Mouse (Mus musculus) midbrain, embryonic 13.5 days (tissue): ENCODE data around the gene Zmat3. TPM values are rescaled to one million over a fixed set of nuclear protein-coding genes. Genes with fewer than 3 reads are reported as not detected.
A peak's percentile ranks its signal among the peaks of the same experiment; 100 is the strongest.

ENCODE experiments used
- ATAC-seq: fragments of 200-750 bp; cut with Nextera tagmentation; 2 replicates; pipeline ENCODE4 v1.8.0; 2017; ENCODE audit warnings: mild to moderate bottlenecking, moderate TSS enrichment, moderate library complexity
- H3K27ac ChIP-seq: fragments of 300-500 bp; sonication (generic); 2 replicates; pipeline ENCODE4 v1.5.1; 2015; ENCODE audit warnings: inconsistent platforms, mild to moderate bottlenecking, moderate library complexity
- H3K27me3 ChIP-seq: fragments of 300-500 bp; sonication (generic); 2 replicates; pipeline ENCODE4 v1.6.1; 2015; ENCODE audit warnings: mild to moderate bottlenecking, inconsistent platforms
- H3K36me3 ChIP-seq: fragments of 300-500 bp; sonication (generic); 2 replicates; pipeline ENCODE4 v1.6.1; 2015; ENCODE audit warnings: mild to moderate bottlenecking, inconsistent platforms
- H3K4me1 ChIP-seq: fragments of 300-500 bp; sonication (generic); replicated peaks from 2 replicates; pipeline ENCODE4 v1.6.1; 2015; ENCODE audit warnings: inconsistent platforms
- H3K4me2 ChIP-seq: fragments of 300-500 bp; sonication (generic); replicated peaks from 2 replicates; pipeline ENCODE4 v1.6.1; 2015; ENCODE audit warnings: moderate library complexity, mild to moderate bottlenecking, inconsistent platforms
- H3K4me3 ChIP-seq: fragments of 300-500 bp; sonication (generic); replicated peaks from 2 replicates; pipeline ENCODE4 v1.5.1; 2015; ENCODE audit warnings: mild to moderate bottlenecking, inconsistent platforms
- H3K9ac ChIP-seq: fragments of 300-500 bp; sonication (generic); replicated peaks from 2 replicates; pipeline ENCODE4 v1.6.1; 2015; ENCODE audit warnings: mild to moderate bottlenecking, inconsistent platforms
- H3K9me3 ChIP-seq: fragments of 300-500 bp; sonication (generic); 2 replicates; pipeline ENCODE4 v1.6.1; 2016; ENCODE audit warnings: mild to moderate bottlenecking, inconsistent platforms
- WGBS: fragments of 180-500 bp; shearing (Covaris S2); methylation state at CpG from one replicate; pipeline ENCODE4 v1.1.7; 2015; 5-methylcytosine and 5-hydroxymethylcytosine counted together
- polyA plus RNA-seq: library from polyadenylated mRNA; unstranded; fragments of >200 nt; fragmentation: Nextera tagmentation; extraction: Ambion mirVana; gene quantifications from 2 replicates; pipeline ENCODE4 v1.2.1, GENCODE M21; 2015

Gene Zmat3
- polyA plus RNA-seq, 1 experiment from 2014 or later, result 9.4 TPM

DNA sequence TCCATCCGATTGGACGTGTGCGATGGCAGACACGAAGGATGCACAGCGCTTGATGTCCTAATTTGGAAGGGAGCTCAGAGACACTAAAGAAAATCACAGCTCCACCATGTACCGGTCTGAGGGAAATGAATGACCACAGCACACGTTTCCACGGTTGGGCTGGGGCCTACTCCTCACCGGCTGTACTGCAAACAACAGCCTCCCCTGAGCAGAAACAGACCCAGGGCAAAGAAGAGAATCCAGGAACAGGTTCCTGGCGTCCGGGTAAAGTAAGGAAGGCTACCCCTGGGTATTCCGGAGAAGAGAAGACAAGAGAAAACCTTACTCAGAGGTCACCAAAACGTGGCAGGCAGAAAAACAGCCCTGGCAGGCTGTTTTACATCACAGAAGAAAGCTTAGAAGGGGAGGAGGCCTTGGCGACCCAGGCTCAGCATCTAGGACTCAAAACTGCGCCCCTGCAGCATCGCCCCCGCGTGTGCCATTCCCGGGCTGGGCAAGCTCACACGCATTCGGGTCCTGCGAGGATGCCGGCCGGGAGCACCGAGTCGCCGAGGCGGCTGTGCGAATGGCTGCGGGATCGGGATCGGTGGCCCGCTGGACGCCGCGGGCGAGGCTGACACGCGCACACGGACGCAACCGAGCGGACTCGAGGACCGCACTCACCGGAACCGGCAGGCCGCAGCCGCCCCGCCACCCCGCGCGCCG, 821 bp downstream of the Zmat3 start:
- peaks cover 34% of the 10 kb centered on the region for H3K4me1 ChIP-seq
- peak overlapping the region; percentile 70 for H3K4me2 ChIP-seq
- under 1% methylated on average over 54 of the region's 54 CpGs for WGBS
- ATAC-seq, result peak; percentile 82
- peak overlapping the region; percentile 88 for H3K4me3 ChIP-seq
- peak overlapping the region; percentile 92 for H3K27ac ChIP-seq
- H3K27me3 ChIP-seq, result no peaks in the 10 kb centered on the region
- H3K36me3 ChIP-seq, result no peaks in the 10 kb centered on the region
- H3K9me3 ChIP-seq, result no peaks in the 10 kb centered on the region
- H3K9ac ChIP-seq, result peak overlapping the region; percentile 93

- Histone ChIP-seq H3K4me3 (peak overlapping the region; percentile 88), H3K9ac (peak overlapping the region; percentile 67), H3K4me1 (peaks cover 34% of the 10 kb centered on the region), H3K4me2 (peak overlapping the region; percentile 70), H3K27ac (no peak overlapping the region), H3K36me3 (no peaks in the 10 kb centered on the region; the same call in 1 of the 2 replicates), H3K27me3 (no peaks in the 10 kb centered on the region), H3K9me3 (no peaks in the 10 kb centered on the region)
- ATAC-seq, result no peak
- WGBS, result 41% methylated on average over 4 of the region's 4 CpGs
These were observed 1.6 kb downstream of the Zmat3 start for GRCm38 (mm10) chr3:32364195-32364594.

GRCm38 (mm10) chr3:32361221-32361620, 4.6 kb downstream of the Zmat3 start:
- peaks cover 27% of the 10 kb centered on the region for H3K4me1 ChIP-seq
- H3K9ac ChIP-seq, result no peak overlapping the region
- WGBS, result 46% methylated on average over 6 of the region's 6 CpGs

DNA sequence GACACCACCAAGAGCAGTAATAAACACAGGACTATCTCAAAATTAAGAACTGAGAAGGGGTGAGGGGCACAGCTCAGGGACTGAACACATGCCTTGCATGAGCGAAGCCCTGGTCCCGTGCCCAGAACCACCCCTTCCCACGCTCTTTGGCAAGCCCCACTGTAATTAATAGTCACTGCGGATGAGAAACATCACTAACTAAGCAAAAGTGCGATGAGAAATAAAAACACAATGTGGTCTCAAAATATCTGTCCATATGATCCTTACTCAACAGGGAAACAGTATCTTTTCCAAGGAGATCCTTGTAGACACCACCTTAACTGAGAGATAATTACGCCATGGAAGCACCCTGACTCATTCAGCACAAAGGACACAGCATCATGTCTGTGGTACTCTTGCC, 17.9 kb downstream of the Zmat3 start:
- Histone ChIP-seq H3K4me2 (no peak overlapping the region), H3K4me1 (no peaks in the 10 kb centered on the region), H3K4me3 (no peak overlapping the region), H3K9ac (no peak overlapping the region), H3K9me3 (no peaks in the 10 kb centered on the region), H3K36me3 (peaks cover 21% of the 10 kb centered on the region), H3K27me3 (no peaks in the 10 kb centered on the region), H3K27ac (no peak overlapping the region)
- WGBS, result 95% methylated on average over 6 of the region's 6 CpGs
- no peak for ATAC-seq

More at GRCm38 (mm10) chr3:32361221-32361620, 4.6 kb downstream of the Zmat3 start:
- Histone ChIP-seq H3K9me3 (no peaks in the 10 kb centered on the region), H3K27ac (no peak overlapping the region), H3K4me3 (no peak overlapping the region), H3K27me3 (no peaks in the 10 kb centered on the region), H3K36me3 (peaks cover 4% of the 10 kb centered on the region; the same call in 1 of the 2 replicates), H3K4me2 (no peak overlapping the region)
- ATAC-seq, result no peak

DNA sequence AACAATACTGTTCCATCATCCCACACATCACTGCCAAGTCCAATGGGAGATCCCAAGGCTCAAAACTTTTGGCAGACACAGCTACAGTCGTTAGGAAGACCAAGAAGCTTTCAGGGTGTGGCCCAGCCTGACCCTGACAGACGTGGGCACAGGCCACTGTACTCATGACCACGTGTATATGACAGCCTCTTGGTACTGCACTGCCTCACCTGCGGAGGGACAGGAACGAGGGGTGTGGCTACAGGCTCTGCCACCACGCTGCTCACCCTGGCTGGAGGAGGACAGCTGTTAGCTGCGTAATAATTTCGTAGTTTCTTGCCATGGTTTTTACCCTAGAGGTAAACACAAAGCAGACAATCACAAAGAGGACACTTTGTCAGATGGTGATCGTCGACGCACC, 20.6 kb downstream of the Zmat3 start:
- Histone ChIP-seq H3K9ac (no peak overlapping the region), H3K36me3 (peaks cover 38% of the 10 kb centered on the region), H3K27me3 (no peaks in the 10 kb centered on the region), H3K9me3 (no peaks in the 10 kb centered on the region), H3K4me3 (no peak overlapping the region), H3K4me1 (no peaks in the 10 kb centered on the region), H3K4me2 (no peak overlapping the region), H3K27ac (no peak overlapping the region)
- peak; percentile 56; the same call in 1 of the 2 replicates for ATAC-seq
- WGBS, result 83% methylated on average over 11 of the region's 11 CpGs

DNA sequence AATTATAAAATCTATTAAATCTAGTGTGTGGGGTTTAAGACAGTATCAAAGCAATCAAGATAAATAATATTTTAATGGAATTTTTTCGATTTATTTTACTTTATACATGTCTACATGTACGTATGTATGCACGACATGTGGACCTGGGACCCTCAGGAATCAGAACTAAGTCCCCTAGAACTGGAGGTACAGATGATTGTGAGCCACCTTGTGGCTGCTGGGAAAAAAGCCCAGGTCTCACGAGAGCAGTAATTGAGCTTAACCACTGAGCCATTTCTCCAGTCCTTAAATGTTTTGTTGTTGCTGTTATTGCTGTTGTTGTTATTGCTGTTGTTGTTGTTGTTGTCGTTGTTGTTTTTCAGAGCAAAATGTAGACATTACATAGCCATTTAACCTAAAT, 21.0 kb downstream of the Zmat3 start:
- H3K4me3 ChIP-seq, result no peak overlapping the region
- H3K27ac ChIP-seq, result no peak overlapping the region
- H3K9me3 ChIP-seq, result no peaks in the 10 kb centered on the region
- H3K4me2 ChIP-seq, result no peak overlapping the region
- peaks cover 38% of the 10 kb centered on the region for H3K36me3 ChIP-seq
- H3K27me3 ChIP-seq, result no peaks in the 10 kb centered on the region
- WGBS, result 79% methylated on average over 5 of the region's 5 CpGs
- no peak overlapping the region for H3K9ac ChIP-seq
- no peak for ATAC-seq
- H3K4me1 ChIP-seq, result no peaks in the 10 kb centered on the region

GRCm38 (mm10) chr3:32343371-32343770, 22.4 kb downstream of the Zmat3 start:
- no peak overlapping the region for H3K4me2 ChIP-seq
- peaks cover 38% of the 10 kb centered on the region for H3K36me3 ChIP-seq
- no peak overlapping the region for H3K27ac ChIP-seq
- no peak overlapping the region for H3K4me3 ChIP-seq
- no peaks in the 10 kb centered on the region for H3K9me3 ChIP-seq
- H3K27me3 ChIP-seq, result no peaks in the 10 kb centered on the region
- H3K4me1 ChIP-seq, result no peaks in the 10 kb centered on the region
- WGBS, result 79% methylated on average over 12 of the region's 12 CpGs
- no peak overlapping the region for H3K9ac ChIP-seq
- ATAC-seq, result no peak

- Histone ChIP-seq H3K9me3 (no peaks in the 10 kb centered on the region), H3K4me3 (no peak overlapping the region), H3K27ac (no peak overlapping the region), H3K9ac (no peak overlapping the region), H3K36me3 (peaks cover 43% of the 10 kb centered on the region), H3K27me3 (no peaks in the 10 kb centered on the region), H3K4me1 (no peaks in the 10 kb centered on the region), H3K4me2 (no peak overlapping the region)
- 95% methylated on average over 19 of the region's 19 CpGs for WGBS
- no peak for ATAC-seq
These were observed 24.4 kb downstream of the Zmat3 start for GRCm38 (mm10) chr3:32341434-32341833.

GRCm38 (mm10) chr3:32338231-32338630, 27.6 kb downstream of the Zmat3 start:
- Histone ChIP-seq H3K36me3 (peaks cover 35% of the 10 kb centered on the region), H3K9me3 (no peaks in the 10 kb centered on the region), H3K27me3 (no peaks in the 10 kb centered on the region), H3K4me1 (no peaks in the 10 kb centered on the region), H3K27ac (no peak overlapping the region), H3K4me2 (no peak overlapping the region), H3K4me3 (no peak overlapping the region), H3K9ac (no peak overlapping the region)
- ATAC-seq, result no peak
- 63% methylated on average over 7 of the region's 7 CpGs for WGBS

DNA sequence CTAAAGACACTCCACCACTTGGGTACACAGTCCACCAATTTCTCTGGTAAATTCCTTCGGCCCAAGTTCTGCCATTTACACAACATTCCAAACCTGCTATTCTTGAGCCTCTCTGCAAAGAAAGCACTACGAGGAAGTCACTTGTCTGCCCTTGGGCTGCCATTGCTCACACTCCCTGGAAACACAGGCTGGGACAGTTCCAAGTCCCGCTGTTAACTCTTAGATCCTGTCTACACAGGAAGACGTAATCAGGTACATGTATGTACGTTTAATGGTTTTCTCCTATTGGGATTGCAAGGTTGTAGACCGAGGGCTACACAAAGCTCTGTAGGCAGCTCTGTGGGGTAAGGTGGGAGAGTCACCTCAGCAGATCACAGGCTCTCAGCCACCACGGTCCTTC, 28.0 kb downstream of the Zmat3 start:
- no peak for ATAC-seq
- WGBS, result 84% methylated on average over 7 of the region's 7 CpGs
- Histone ChIP-seq H3K4me3 (no peak overlapping the region), H3K27ac (no peak overlapping the region), H3K27me3 (no peaks in the 10 kb centered on the region), H3K9ac (no peak overlapping the region), H3K9me3 (no peaks in the 10 kb centered on the region), H3K36me3 (peaks cover 31% of the 10 kb centered on the region), H3K4me2 (no peak overlapping the region), H3K4me1 (no peaks in the 10 kb centered on the region)

- Histone ChIP-seq H3K9ac (no peak overlapping the region), H3K27ac (no peak overlapping the region), H3K36me3 (peaks cover 8% of the 10 kb centered on the region; the same call in 1 of the 2 replicates), H3K27me3 (no peaks in the 10 kb centered on the region), H3K4me3 (no peak overlapping the region), H3K9me3 (no peaks in the 10 kb centered on the region), H3K4me1 (no peaks in the 10 kb centered on the region), H3K4me2 (no peak overlapping the region)
- no peak for ATAC-seq
- WGBS, result 88% methylated on average over 11 of the region's 11 CpGs
These were observed 30.9 kb downstream of the Zmat3 start for GRCm38 (mm10) chr3:32334901-32335300.

DNA sequence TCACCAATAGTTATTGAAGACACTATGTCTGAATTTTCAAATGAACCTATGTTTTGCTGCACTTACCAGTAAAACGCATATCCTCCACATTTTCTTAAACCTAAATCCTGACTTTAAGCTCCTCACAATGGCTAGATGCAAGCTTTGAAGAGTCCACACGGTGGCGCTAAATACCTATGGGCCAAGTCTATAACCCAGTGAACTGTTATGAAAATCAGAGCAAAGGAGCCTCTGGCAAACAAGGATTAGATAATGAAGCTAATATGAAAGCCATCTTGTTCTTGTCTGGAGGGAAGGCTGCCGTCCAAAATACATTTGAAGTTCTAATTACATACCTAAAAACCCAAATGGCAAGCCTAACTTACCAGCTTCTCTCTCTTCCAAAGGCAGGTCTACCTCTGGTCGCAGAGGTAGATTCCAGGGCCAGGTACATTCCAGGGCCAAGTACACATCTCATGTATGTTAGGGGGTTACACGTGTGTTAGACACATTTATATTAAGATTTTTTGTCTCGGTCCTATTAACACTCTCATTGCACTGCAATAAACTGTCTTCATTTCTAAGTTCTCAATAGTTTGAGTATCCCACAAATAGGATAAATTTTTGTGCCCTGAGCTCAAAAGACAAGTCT, 32.2 kb downstream of the Zmat3 start:
- 36% methylated on average over 7 of the region's 7 CpGs for WGBS
- Histone ChIP-seq H3K4me3 (no peak overlapping the region), H3K9ac (no peak overlapping the region), H3K4me2 (no peak overlapping the region), H3K9me3 (no peaks in the 10 kb centered on the region), H3K36me3 (peaks cover 8% of the 10 kb centered on the region; the same call in 1 of the 2 replicates), H3K27me3 (no peaks in the 10 kb centered on the region), H3K27ac (no peak overlapping the region), H3K4me1 (no peaks in the 10 kb centered on the region)
- peak; percentile 80 for ATAC-seq
